Mouse (Mus musculus) limb, embryonic 14.5 days (tissue): Measurements from ENCODE around the gene Exoc6b. TPM values are rescaled to one million over a fixed set of nuclear protein-coding genes. Genes with fewer than 3 reads are reported as not detected.

Source experiments
- ATAC-seq: fragments of 200-750 bp; cut with Nextera tagmentation; 2 replicates; pipeline ENCODE4 v1.8.0; 2017; ENCODE audit warnings: low read depth, moderate number of reproducible peaks, moderate TSS enrichment; ENCODE audit not compliant: low FRiP score
- DNase-seq: peaks from one replicate; pipeline ENCODE4 v3.0.0-alpha.2; 2015; ENCODE audit warnings: low spot score
- H3K27ac ChIP-seq: fragments of 300-500 bp; sonication (generic); replicated peaks from 2 replicates; pipeline ENCODE4 v1.5.1; 2014; ENCODE audit warnings: low read depth, mild to moderate bottlenecking, low read length, moderate library complexity, mixed read lengths
- H3K27me3 ChIP-seq: fragments of 300-500 bp; sonication (generic); 2 replicates; pipeline ENCODE4 v1.6.1; 2014; ENCODE audit warnings: low read length, mixed read lengths; ENCODE audit not compliant: control insufficient read depth, insufficient read depth
- H3K36me3 ChIP-seq: fragments of 300-500 bp; sonication (generic); 2 replicates; pipeline ENCODE4 v1.6.1; 2014; ENCODE audit warnings: mild to moderate bottlenecking, low read length, moderate library complexity, mixed read lengths; ENCODE audit not compliant: control insufficient read depth, insufficient read depth
- H3K4me1 ChIP-seq: fragments of 300-500 bp; sonication (generic); 2 replicates; pipeline ENCODE4 v1.6.1; 2014; ENCODE audit warnings: antibody characterized with exemption, low read length, mixed read lengths; ENCODE audit not compliant: control insufficient read depth, insufficient read depth
- H3K4me2 ChIP-seq: fragments of 300-500 bp; sonication (generic); replicated peaks from 2 replicates; pipeline ENCODE4 v1.6.1; 2014; ENCODE audit warnings: low read depth, mild to moderate bottlenecking, low read length, moderate library complexity; ENCODE audit not compliant: severe bottlenecking
- H3K4me3 ChIP-seq: fragments of 300-500 bp; sonication (generic); replicated peaks from 2 replicates; pipeline ENCODE4 v1.5.1; 2014; ENCODE audit warnings: low read length
- H3K9ac ChIP-seq: fragments of 300-500 bp; sonication (generic); 2 replicates; pipeline ENCODE4 v1.6.1; 2014; ENCODE audit warnings: mild to moderate bottlenecking, low read depth, low read length, moderate library complexity; ENCODE audit not compliant: severe bottlenecking
- H3K9me3 ChIP-seq: fragments of 300-500 bp; sonication (generic); 2 replicates; pipeline ENCODE4 v1.6.1; 2016; ENCODE audit warnings: low read length; ENCODE audit not compliant: control insufficient read depth
- POLR2A ChIP-seq: fragments of 200-500 bp; IDR thresholded peaks from 2 replicates; pipeline ENCODE4 v1.8.0; 2012; ENCODE audit warnings: inconsistent platforms, mild to moderate bottlenecking, moderate library complexity, borderline replicate concordance; ENCODE audit not compliant: insufficient read depth, insufficient read length; ENCODE audit errors: extremely low read depth
- WGBS: fragments of 180-500 bp; shearing (Covaris S2); extraction: QIAGEN DNeasy Blood & Tissue Kit; methylation state at CpG from one replicate; pipeline ENCODE4 v1.1.7; 2014; 5-methylcytosine and 5-hydroxymethylcytosine counted together
- polyA plus RNA-seq, 2 experiments: library from polyadenylated mRNA; depleted of rRNA in 1 of 2; stranded (reverse) in 1 of 2; unstranded in 1 of 2; fragments of >200 nt; fragmentation: Nextera tagmentation in 1 of 2; extraction: Ambion mirVana in 1 of 2; gene quantifications; 2 replicates each; pipeline versions ENCODE4 v1.2.1 to v1.2.3; 2012 to 2014

Exoc6b gene
- polyA plus RNA-seq, 2 experiments: 16.1 to 40.7 TPM

- Histone ChIP-seq H3K4me1 (no peaks in the 10 kb centered on the region), H3K4me3 (no peak overlapping the region), H3K9ac (no peak overlapping the region), H3K4me2 (no peak overlapping the region), H3K9me3 (no peaks in the 10 kb centered on the region), H3K27ac (no peak overlapping the region), H3K36me3 (no peaks in the 10 kb centered on the region), H3K27me3 (no peaks in the 10 kb centered on the region)
- ATAC-seq: no peak
- DNase-seq: no peak
- WGBS: 94% methylated on average over 11 of the region's 11 CpGs
- no peak for TF ChIP-seq POLR2A
Measured at GRCm38 (mm10) chr6:84713171-84713570, 356.1 kb downstream of the Exoc6b start.

- no peak for TF ChIP-seq POLR2A
- H3K4me2 ChIP-seq: no peak overlapping the region
- no peaks in the 10 kb centered on the region for H3K27me3 ChIP-seq
- 71% methylated on average over 6 of the region's 6 CpGs for WGBS
- H3K27ac ChIP-seq: no peak overlapping the region
- no peak for ATAC-seq
- no peaks in the 10 kb centered on the region for H3K36me3 ChIP-seq
- H3K9ac ChIP-seq: no peak overlapping the region
- H3K9me3 ChIP-seq: no peaks in the 10 kb centered on the region
- DNase-seq: no peak
- H3K4me3 ChIP-seq: no peak overlapping the region
- H3K4me1 ChIP-seq: no peaks in the 10 kb centered on the region
Measured at GRCm38 (mm10) chr6:84710831-84711230, 358.5 kb downstream of the Exoc6b start.

- no peak for TF ChIP-seq POLR2A
- WGBS: 77% methylated on average over 4 of the region's 4 CpGs
- H3K27me3 ChIP-seq: no peaks in the 10 kb centered on the region
- H3K4me3 ChIP-seq: no peak overlapping the region
- no peaks in the 10 kb centered on the region for H3K9me3 ChIP-seq
- H3K4me1 ChIP-seq: no peaks in the 10 kb centered on the region
- no peak overlapping the region for H3K9ac ChIP-seq
- no peak overlapping the region for H3K4me2 ChIP-seq
- ATAC-seq: no peak
- H3K27ac ChIP-seq: no peak overlapping the region
- no peaks in the 10 kb centered on the region for H3K36me3 ChIP-seq
- no peak for DNase-seq
Measured at GRCm38 (mm10) chr6:84708631-84709030, 360.7 kb downstream of the Exoc6b start.

- peaks cover 8% of the 10 kb centered on the region for H3K4me1 ChIP-seq
- H3K4me3 ChIP-seq: no peak overlapping the region
- WGBS: 71% methylated on average over 5 of the region's 5 CpGs
- H3K27me3 ChIP-seq: no peaks in the 10 kb centered on the region
- H3K9ac ChIP-seq: no peak overlapping the region
- no peak for TF ChIP-seq POLR2A
- H3K9me3 ChIP-seq: no peaks in the 10 kb centered on the region
- no peak overlapping the region for H3K27ac ChIP-seq
- no peaks in the 10 kb centered on the region for H3K36me3 ChIP-seq
- DNase-seq (no peak), ATAC-seq (no peak)
- no peak overlapping the region for H3K4me2 ChIP-seq
Measured at GRCm38 (mm10) chr6:84699579-84699978, 369.7 kb downstream of the Exoc6b start.

GRCm38 (mm10) chr6:84698288-84698673 is 371.0 kb downstream of the Exoc6b start:
- no peak for ATAC-seq
- WGBS: 31% methylated on average over 1 of the region's 1 CpGs
- H3K27me3 ChIP-seq: no peaks in the 10 kb centered on the region
- DNase-seq: no peak
- peaks cover 8% of the 10 kb centered on the region for H3K4me1 ChIP-seq
- H3K36me3 ChIP-seq: no peaks in the 10 kb centered on the region
- TF ChIP-seq POLR2A: no peak
- no peaks in the 10 kb centered on the region for H3K9me3 ChIP-seq
- no peak overlapping the region for H3K9ac ChIP-seq
- H3K4me2 ChIP-seq: no peak overlapping the region
- H3K4me3 ChIP-seq: no peak overlapping the region
- no peak overlapping the region for H3K27ac ChIP-seq

DNA sequence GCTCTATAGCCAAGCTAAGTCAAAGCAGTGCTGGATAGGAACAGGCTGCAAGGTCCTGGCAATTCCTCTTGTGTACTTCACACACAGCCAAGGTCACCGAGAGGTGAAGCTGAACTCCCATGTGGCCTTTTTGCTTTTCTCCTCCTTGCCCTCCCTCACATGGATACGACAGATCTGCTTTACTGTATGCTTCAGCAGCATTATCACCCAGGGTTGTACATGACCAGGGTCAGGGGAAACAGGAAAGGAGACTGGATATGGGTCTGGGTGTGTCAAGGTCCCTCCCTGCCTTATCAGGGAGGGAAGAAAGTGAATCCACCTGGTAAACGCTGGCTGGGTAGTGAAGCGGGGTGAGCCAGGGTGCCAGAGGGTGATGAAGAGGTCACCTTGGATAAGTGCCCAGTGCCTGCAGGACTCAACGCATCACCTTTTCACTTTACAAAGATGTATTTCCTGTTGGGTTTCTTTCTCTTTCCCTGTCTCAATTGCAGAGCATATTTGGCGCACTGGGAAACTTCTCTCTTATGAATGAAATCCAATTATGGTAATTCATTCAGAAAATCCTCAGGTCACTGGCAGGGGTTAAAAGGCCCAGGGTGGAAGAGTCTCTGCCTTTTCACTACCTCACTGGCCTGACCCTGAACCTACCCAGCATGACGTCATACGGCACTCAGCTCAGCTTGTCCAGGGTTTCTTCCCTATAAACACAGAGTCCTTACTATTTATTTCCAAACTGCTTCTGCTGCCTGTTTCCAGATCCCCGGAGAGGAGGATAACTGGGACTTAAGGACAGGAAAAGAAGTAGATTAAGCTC is 371.6 kb downstream of the Exoc6b start:
- Histone ChIP-seq H3K9me3 (no peaks in the 10 kb centered on the region), H3K27ac (no peak overlapping the region), H3K4me2 (no peak overlapping the region), H3K9ac (no peak overlapping the region), H3K27me3 (no peaks in the 10 kb centered on the region), H3K36me3 (no peaks in the 10 kb centered on the region), H3K4me3 (no peak overlapping the region), H3K4me1 (peaks cover 8% of the 10 kb centered on the region)
- no peak for TF ChIP-seq POLR2A
- DNase-seq: peak; percentile 13
- WGBS: 42% methylated on average over 9 of the region's 9 CpGs
- no peak for ATAC-seq
